Mouse (Mus musculus) spleen, adult 2 months (tissue): ENCODE results near the gene Tmem51. TPM values are rescaled to one million over a fixed set of nuclear protein-coding genes. Genes with fewer than 3 reads are reported as not detected.

Experiments
- DNase-seq, 2 experiments: peaks; one replicate each; pipeline versions ENCODE4 v3.0.0 to v3.0.0-alpha.2; 2012 to 2021; ENCODE audit warnings: low spot score in 2 of 2, low read depth in 1 of 2
- H3K27ac ChIP-seq: fragments of 200-500 bp; 2 replicates; pipeline ENCODE4 v1.5.1; 2012; ENCODE audit warnings: low read length, inconsistent platforms; ENCODE audit not compliant: insufficient read depth
- H3K27me3 ChIP-seq: fragments of 200-500 bp; 2 replicates; pipeline ENCODE4 v1.6.1; 2012; ENCODE audit warnings: mild to moderate bottlenecking, moderate library complexity, low read length, inconsistent platforms; ENCODE audit not compliant: control insufficient read depth, insufficient read depth
- H3K36me3 ChIP-seq: fragments of 200-500 bp; 2 replicates; pipeline ENCODE4 v1.6.1; 2012; ENCODE audit warnings: mild to moderate bottlenecking, low read length, inconsistent platforms; ENCODE audit not compliant: control insufficient read depth, insufficient read depth
- H3K4me1 ChIP-seq: fragments of 200-500 bp; 2 replicates; pipeline ENCODE4 v1.6.1; 2011; ENCODE audit warnings: inconsistent platforms; ENCODE audit not compliant: control insufficient read depth, insufficient read depth, insufficient read length
- H3K4me3 ChIP-seq: fragments of 200-500 bp; 2 replicates; pipeline ENCODE4 v1.5.1; 2011; ENCODE audit warnings: mild to moderate bottlenecking, inconsistent platforms; ENCODE audit not compliant: insufficient read depth, insufficient read length; ENCODE audit errors: extremely low read depth
- CTCF ChIP-seq: fragments of 200-500 bp; IDR thresholded peaks from 2 replicates; pipeline ENCODE4 v1.5.1; 2011; ENCODE audit warnings: mild to moderate bottlenecking, inconsistent platforms; ENCODE audit not compliant: insufficient read depth, insufficient read length, insufficient replicate concordance; ENCODE audit errors: extremely low read depth
- POLR2A ChIP-seq: fragments of 200-500 bp; IDR thresholded peaks from 2 replicates; pipeline ENCODE4 v1.6.1; 2011; ENCODE audit warnings: low read depth, low read length, inconsistent platforms
- WGBS: fragments of 180-500 bp; shearing (Covaris S2); methylation state at CpG from one replicate; pipeline ENCODE4 v1.1.7; 2018; 5-methylcytosine and 5-hydroxymethylcytosine counted together
- polyA plus RNA-seq: library from polyadenylated mRNA; depleted of rRNA; stranded (reverse); fragments of >200 nt; gene quantifications from 2 replicates; pipeline ENCODE4 v1.2.3, GENCODE M21; 2012

Gene Tmem51
- polyA plus RNA-seq, 1 experiment = 21.0 TPM

DNA sequence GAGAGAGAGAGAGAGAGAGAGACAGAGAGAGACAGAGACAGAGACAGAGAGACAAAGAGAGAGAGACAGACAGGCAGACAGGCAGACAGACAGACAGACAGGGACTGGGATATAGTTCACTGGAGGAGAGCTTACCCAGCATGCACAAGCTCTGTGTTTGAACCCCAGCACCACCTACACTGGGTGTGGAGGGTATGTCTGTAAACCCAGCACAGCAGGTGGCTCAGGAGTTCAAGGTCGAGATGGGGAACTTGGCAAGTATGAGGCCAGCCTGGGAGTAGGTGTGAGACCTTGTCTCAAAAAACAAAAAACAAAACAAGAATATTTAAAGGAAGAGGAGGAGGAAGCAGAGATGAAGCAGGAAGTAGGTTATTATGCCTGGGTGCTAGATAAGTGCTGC is 7.2 kb downstream of the Tmem51 start:
- WGBS = 10% methylated on average over 1 of the region's 1 CpGs
- TF ChIP-seq CTCF (no peak), POLR2A (no peak)
- no peak for DNase-seq
- no peaks in the 10 kb centered on the region for H3K36me3 ChIP-seq
- H3K4me3 ChIP-seq = no peak overlapping the region
- H3K4me1 ChIP-seq = peaks cover 19% of the 10 kb centered on the region; the same call in 1 of the 2 replicates
- 0 out of 2 replicates have a peak overlapping the region, but pooled peaks have one; percentile 26 for H3K27ac ChIP-seq
- H3K27me3 ChIP-seq = no peaks in the 10 kb centered on the region

DNA sequence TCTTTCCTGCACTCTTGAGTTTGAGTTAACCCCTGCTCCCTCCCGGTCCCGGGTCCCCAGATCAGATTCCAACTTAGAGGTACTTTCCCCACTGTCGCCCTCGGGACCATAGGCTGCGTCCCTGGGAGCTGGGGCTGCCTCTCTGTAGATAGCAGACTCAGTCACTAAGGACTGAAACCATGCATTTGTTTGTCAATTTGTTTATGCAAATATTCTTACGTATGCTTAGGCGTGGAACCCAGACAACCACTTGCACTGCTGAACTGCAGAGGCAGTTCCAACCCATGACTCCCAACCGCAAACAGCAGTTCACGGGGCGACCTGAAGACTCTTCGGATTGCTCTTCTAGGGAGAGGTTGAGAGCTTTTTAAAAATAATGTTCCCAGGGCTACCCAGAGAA is 8.2 kb downstream of the Tmem51 start:
- WGBS = 81% methylated on average over 11 of the region's 11 CpGs
- TF ChIP-seq CTCF (no peak), POLR2A (no peak)

DNA sequence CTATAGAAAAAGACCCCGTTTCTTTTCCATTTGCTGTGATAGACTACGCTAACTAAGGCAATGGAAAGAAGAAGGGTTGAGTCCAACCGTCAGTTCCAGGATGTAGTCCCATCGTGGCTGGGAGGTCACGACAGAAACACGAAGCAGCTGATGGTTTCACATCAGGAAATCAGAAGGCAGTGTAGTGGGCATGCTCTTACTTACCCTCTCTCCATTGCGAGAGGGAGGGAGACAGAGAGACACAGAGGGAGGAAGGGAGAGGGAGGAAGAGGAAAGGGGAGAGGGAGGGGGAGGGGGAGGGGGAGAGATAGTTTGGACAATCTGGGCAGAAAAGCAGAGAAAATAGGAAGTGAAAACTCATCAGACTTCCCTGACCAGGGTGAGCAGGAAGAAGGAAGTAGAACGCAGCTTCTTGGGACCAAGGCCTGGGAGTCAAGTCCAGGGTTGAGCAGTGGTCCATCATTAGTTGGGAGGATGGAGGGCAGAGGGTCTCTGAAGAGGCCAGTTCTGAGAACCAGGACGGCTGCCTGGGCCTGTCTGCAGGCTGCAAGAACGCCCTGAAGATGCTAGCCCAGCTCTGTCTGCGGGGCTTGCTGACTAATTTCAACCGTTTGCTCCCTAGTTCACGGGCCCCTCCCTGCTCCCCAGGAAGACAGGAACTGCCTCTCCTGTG is 9.9 kb downstream of the Tmem51 start:
- no peak for DNase-seq
- Histone ChIP-seq H3K27ac (no peak overlapping the region), H3K36me3 (no peaks in the 10 kb centered on the region), H3K27me3 (no peaks in the 10 kb centered on the region), H3K4me1 (peaks cover 19% of the 10 kb centered on the region; the same call in 1 of the 2 replicates), H3K4me3 (no peak overlapping the region)
- no peak for TF ChIP-seq POLR2A
- TF ChIP-seq CTCF = no peak
- WGBS = 22% methylated on average over 13 of the region's 13 CpGs

More for the DNA sequence above, 8.2 kb downstream of the Tmem51 start:
- peaks cover 19% of the 10 kb centered on the region; the same call in 1 of the 2 replicates for H3K4me1 ChIP-seq
- no peak overlapping the region for H3K4me3 ChIP-seq
- H3K36me3 ChIP-seq = no peaks in the 10 kb centered on the region
- H3K27me3 ChIP-seq = no peaks in the 10 kb centered on the region
- DNase-seq = no peak
- H3K27ac ChIP-seq = 0 out of 2 replicates have a peak overlapping the region, but pooled peaks have one; percentile 14

DNA sequence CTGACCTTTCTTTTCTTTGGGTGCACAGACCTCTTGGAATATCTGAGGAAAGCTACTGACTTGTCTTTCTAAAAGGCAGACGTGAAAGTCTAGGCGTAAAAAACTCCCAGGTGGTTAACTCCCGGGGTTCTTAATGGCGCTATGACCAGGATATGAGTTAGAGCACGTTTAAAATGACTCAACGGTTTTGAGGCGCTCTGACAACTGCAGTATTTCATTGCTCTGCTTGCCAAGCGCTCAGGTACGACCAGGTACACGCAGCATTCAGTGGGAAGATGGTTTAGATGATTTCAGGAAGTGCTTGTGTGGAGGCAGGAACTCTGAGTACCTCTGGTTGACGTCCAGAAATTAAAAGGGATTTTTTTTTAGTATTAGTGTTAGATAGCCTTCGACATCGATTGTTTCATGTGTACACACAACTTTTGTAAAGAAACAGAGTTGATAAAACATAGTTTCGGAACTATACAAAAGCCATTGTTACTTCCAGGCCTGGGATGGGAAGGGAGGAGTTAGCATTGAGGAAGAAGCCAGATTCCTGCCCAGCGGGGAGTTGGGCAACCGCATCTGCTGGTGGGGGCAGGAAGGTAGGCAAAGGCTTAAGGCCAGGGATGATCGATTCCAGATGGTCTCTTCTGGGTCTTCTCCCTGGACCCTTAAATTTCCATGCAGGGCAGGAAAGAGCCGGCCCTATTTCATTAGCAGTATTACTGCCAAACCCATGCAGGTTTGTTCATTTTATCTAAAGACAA is 12.7 kb downstream of the Tmem51 start:
- Histone ChIP-seq H3K4me1 (peaks cover 8% of the 10 kb centered on the region; the same call in 1 of the 2 replicates), H3K27ac (no peak overlapping the region), H3K36me3 (no peaks in the 10 kb centered on the region), H3K4me3 (no peak overlapping the region), H3K27me3 (no peaks in the 10 kb centered on the region)
- TF ChIP-seq CTCF = no peak
- no peak for TF ChIP-seq POLR2A
- DNase-seq = no peak
- 35% methylated on average over 18 of the region's 18 CpGs for WGBS

DNA sequence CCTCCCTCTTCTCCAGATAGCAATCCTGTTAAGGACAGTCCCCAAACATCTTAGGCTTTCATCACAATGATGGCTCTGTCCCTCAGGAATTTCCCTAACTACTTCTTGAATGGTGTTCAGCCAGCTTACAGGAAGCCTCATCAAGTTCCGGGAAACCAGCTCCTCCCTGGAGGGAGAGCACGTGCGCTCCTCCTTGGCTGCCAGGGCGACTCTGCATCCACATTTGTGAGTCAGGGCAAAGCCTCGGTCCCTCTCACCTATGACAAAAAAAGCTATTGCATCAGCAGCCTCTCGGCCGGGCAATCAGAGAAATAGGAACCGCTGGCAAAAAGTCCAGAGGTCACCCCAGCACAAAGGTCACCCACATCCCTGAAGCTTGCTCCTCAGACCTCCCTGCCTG is 13.3 kb downstream of the Tmem51 start:
- TF ChIP-seq CTCF = no peak
- no peak for TF ChIP-seq POLR2A
- WGBS = 39% methylated on average over 8 of the region's 8 CpGs
- H3K27ac ChIP-seq = no peak overlapping the region
- H3K36me3 ChIP-seq = no peaks in the 10 kb centered on the region
- no peak overlapping the region for H3K4me3 ChIP-seq
- DNase-seq = no peak
- H3K4me1 ChIP-seq = peaks cover 6% of the 10 kb centered on the region; the same call in 1 of the 2 replicates
- H3K27me3 ChIP-seq = no peaks in the 10 kb centered on the region

DNA sequence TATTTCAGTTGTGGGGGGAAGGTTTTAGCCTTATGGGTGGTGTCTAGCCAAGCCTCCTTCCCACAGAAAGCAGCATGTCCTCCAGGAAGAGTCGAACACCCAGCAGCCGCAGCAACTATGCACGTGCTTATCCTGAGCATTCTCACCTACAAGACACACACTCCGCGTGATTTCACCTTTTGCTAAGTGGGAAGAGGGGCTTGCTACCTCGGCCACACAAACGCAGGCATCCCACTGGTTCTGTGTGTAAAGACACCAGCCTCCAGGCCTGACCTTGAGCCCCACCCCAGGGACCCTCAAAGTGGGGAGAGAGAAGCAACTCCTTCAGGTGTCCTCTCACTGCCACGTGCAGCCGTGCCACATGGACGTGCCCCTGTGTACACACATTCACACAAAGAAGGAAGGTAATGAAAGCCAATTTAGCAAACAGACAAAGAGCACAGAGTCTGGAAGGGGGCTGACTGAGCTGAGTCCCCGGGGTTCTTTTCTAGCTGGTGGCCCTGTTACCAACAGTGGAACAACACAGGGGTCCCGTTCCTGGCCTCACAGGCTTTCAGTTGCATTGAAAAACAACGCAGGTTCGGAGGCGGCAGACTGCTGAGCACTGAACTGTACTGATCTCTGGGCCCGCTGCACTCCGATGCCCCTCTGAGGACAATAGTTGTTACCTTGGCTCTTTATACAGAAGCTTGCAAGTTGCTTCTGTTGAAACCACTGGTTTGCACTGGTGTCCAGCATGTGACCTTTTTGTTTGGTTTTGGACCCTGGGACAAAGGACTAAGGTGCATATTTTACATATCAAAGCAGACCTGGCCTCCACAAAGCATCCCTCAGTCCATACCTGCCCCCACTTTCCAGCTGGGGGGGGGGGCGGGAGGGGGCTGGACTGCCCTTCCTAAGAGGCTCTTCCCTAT is 14.9 kb downstream of the Tmem51 start:
- 85% methylated on average over 18 of the region's 18 CpGs for WGBS
- Histone ChIP-seq H3K27ac (no peak overlapping the region), H3K27me3 (no peaks in the 10 kb centered on the region), H3K4me3 (no peak overlapping the region), H3K4me1 (peaks cover 1% of the 10 kb centered on the region; the same call in 1 of the 2 replicates), H3K36me3 (no peaks in the 10 kb centered on the region)
- TF ChIP-seq POLR2A (no peak), CTCF (no peak)
- DNase-seq = no peak
